Mouse (Mus musculus) adrenal gland (tissue): ENCODE data around the gene Casc3.

Experiments
- intact Hi-C: fragments of 180-260 bp; cut with DNase I; formaldehyde crosslinking; loops from one replicate; pipeline ENCODE4 v1.15.1; 2025
- long read RNA-seq, 2 experiments: library from polyadenylated mRNA; unstranded; transcript quantifications; one replicate each; pipeline ENCODE4 v2.0.0; 2020; ENCODE audit warnings: borderline replicate concordance in 1 of 2; ENCODE audit not compliant: insufficient replicate concordance in 1 of 2

Gene Casc3
- long read RNA-seq, experiment 1, partial matches to known transcripts, result 1 of 7 reads
- long read RNA-seq, experiment 1, other reads (novel, unspliced or antisense), result 4 of 7 reads
- long read RNA-seq, experiment 2, partial matches to known transcripts, result 0 of 11 reads
- long read RNA-seq, experiment 2, other reads (novel, unspliced or antisense), result 11 of 11 reads

GRCm38 (mm10) chr11:98804605-98805004 is at the start of gene Casc3:
TSS of gene Casc3 (plus strand) at chr11:98804905.
- intact Hi-C loops, result no loop called here

GRCm38 (mm10) chr11:98755726-98756380 is 48.9 kb upstream of the Casc3 start:
- intact Hi-C loops, result no loop called here

- intact Hi-C loops, result no loop called here
Measured at GRCm38 (mm10) chr11:98756711-98757110, 48.0 kb upstream of the Casc3 start.

- intact Hi-C loops, result no loop called here
Measured at GRCm38 (mm10) chr11:98761939-98762338, 42.8 kb upstream of the Casc3 start.

- intact Hi-C loops, result no loop called here
Measured at GRCm38 (mm10) chr11:98762756-98763501, 41.8 kb upstream of the Casc3 start.

GRCm38 (mm10) chr11:98763502-98763861 is 41.2 kb upstream of the Casc3 start:
- intact Hi-C loops, result no loop called here

- intact Hi-C loops, result no loop called here
Measured at GRCm38 (mm10) chr11:98764091-98764490, 40.6 kb upstream of the Casc3 start.

- intact Hi-C loops, result no loop called here
Measured at GRCm38 (mm10) chr11:98764746-98765145, 40.0 kb upstream of the Casc3 start.

GRCm38 (mm10) chr11:98765421-98766309 is 39.0 kb upstream of the Casc3 start:
- intact Hi-C loops, result no loop called here

- intact Hi-C loops, result no loop called here
Measured at GRCm38 (mm10) chr11:98766346-98766745, 38.4 kb upstream of the Casc3 start.

GRCm38 (mm10) chr11:98766816-98767215 is 37.9 kb upstream of the Casc3 start:
- intact Hi-C loops, result no loop called here

GRCm38 (mm10) chr11:98767276-98767675 is 37.4 kb upstream of the Casc3 start:
- intact Hi-C loops, result no loop called here

GRCm38 (mm10) chr11:98767713-98768112 is 37.0 kb upstream of the Casc3 start:
- intact Hi-C loops, result no loop called here

GRCm38 (mm10) chr11:98768127-98769006 is 36.3 kb upstream of the Casc3 start:
- intact Hi-C loops, result no loop called here

GRCm38 (mm10) chr11:98769007-98769954 is 35.4 kb upstream of the Casc3 start:
- intact Hi-C loops, result no loop called here

- intact Hi-C loops, result no loop called here
Measured at GRCm38 (mm10) chr11:98770096-98770975, 34.4 kb upstream of the Casc3 start.

- intact Hi-C loops, result no loop called here
Measured at GRCm38 (mm10) chr11:98771131-98771530, 33.6 kb upstream of the Casc3 start.

- intact Hi-C loops, result no loop called here
Measured at GRCm38 (mm10) chr11:98771844-98772525, 32.7 kb upstream of the Casc3 start.
